Mouse (Mus musculus): Measurements from ENCODE around the gene Hecw1. TPM values are rescaled to one million over a fixed set of nuclear protein-coding genes. Genes with fewer than 3 reads are reported as not detected.

Hecw1 gene
- total RNA-seq (2015): not detected in 2 replicates
- not detected in 2 replicates for total RNA-seq (2017)

GRCm38 (mm10) chr13:14522906-14523269 is at the start of gene Hecw1:
Hecw1 (minus strand) TSS chr13:14523228.
- ATAC-seq (ENCODE audit: poor library complexity, severe bottlenecking): no peak

DNA sequence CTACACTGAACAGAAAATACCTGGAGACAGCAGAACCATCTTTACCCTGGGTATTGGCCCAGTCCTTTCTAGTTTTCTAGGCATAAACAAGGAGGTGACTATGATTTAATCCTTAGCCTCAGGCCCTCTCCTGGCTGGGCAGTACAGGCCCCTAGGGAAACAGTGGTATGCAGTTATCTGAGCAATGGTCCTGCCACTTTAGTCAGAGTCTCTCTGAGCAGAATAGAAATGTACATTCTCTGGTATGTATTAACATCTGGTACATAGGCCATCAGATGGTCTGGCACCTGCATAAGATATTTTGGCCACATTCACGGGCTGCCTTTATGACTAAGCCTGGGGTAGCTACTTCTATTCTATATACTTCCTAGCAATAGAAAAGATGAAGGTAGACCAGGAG is 38.3 kb upstream of the Hecw1 start:
- no peak for ATAC-seq (ENCODE audit: poor library complexity, severe bottlenecking)

DNA sequence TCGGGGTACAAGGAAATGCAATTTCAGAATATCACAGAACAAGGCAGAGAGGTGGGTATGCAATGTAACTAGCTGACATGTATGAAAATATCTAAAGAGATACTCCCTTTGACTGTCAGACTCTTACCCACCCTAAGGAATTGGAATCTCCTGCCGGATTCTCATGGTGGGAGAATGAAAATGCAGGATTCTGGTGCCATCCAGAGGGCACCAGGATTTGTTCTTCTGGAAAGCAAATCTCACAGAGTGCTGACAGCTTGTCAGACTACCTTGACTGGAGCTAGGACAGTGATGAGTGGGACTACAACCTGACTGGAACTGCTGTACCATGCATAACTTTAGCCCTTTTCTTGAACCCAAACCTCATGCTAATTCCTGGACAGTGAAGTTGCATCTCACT is 29.6 kb upstream of the Hecw1 start:
- ATAC-seq (ENCODE audit: poor library complexity, severe bottlenecking): no peak

DNA sequence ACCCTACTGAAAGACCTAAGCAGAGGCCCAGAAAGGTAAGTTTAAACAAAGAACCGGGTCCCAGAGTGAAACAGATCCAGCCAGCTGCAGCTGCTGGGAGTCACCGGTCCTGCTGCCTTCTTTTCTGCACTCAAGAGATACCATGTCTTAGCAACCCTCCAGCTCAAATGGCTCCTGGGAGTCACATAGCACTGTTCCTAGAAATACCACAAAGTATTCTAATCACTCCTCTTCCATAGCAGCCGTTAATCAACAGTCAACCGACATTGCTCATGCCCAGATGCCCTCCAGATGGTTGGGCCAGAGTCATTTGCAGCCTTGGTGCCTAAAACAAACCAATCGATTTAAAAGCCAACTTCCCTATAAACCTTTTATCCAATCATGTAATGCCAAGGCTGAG is 19.8 kb upstream of the Hecw1 start:
- no peak for ATAC-seq (ENCODE audit: poor library complexity, severe bottlenecking)

- no peak for ATAC-seq (ENCODE audit: poor library complexity, severe bottlenecking)
Observed at GRCm38 (mm10) chr13:14522128-14522905, 711 bp downstream of the Hecw1 start.

- no peak for ATAC-seq (ENCODE audit: poor library complexity, severe bottlenecking)
Observed at GRCm38 (mm10) chr13:14521746-14522127, 1.3 kb downstream of the Hecw1 start.

DNA sequence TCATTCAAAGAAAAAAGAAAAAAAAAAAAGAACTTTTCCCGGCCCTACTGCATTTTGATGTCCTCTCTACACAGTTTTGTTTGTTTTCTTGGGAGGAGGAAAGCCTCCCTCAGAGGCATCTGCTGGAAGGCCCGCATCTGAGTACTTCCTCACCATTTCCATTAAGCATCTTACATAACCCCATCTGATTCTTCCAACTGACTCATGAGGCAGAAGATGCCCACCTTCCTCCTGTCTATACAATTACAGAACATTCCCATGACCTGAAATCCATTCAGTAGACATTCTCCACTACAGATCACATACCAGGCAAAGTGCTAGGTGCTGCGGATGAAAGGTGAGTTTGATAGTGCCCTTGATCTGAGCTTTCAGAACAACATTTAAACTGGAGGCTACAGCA is 3.4 kb downstream of the Hecw1 start:
- no peak for ATAC-seq (ENCODE audit: poor library complexity, severe bottlenecking)

- no peak for ATAC-seq (ENCODE audit: poor library complexity, severe bottlenecking)
Observed at GRCm38 (mm10) chr13:14517478-14517877, 5.5 kb downstream of the Hecw1 start.

DNA sequence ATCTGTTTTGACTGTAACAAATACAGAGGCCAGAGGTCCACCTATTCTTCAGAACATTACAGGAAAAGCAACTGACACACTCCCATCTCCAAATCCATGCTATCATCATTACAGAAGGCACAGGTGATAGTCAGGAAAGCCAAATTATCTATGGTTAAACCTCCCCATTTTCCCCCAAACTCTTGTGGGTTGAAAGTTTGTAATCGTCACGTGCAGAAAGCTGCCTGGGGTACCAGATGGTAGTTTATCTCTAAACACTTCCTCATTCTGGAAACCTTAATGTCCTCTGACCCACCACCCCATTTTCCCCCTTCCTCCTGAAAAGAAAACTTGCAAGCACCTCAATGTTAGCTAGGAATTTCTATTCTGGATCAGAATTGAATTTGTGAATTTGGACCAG is 7.9 kb downstream of the Hecw1 start:
- no peak for ATAC-seq (ENCODE audit: poor library complexity, severe bottlenecking)

- no peak for ATAC-seq (ENCODE audit: poor library complexity, severe bottlenecking)
Observed at GRCm38 (mm10) chr13:14513934-14514333, 9.1 kb downstream of the Hecw1 start.

DNA sequence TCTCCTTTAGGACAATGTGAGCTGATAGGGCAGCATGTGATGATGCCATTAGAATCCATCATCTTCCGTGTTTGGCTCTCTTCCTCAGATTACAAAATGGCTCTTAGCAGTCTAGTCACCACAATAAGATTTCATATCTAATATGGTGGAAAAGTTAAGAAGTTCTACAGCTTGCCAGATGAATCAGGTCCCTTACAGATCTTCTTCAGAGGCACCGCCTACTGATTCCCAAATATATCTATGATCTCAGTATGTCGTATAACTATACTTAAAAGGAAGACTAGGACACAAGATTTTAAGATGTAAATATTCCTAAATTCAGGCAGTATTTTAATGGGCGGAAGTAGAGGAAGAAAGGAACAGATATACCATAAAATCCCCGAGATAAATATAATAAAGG is 16.3 kb downstream of the Hecw1 start:
- ATAC-seq (ENCODE audit: poor library complexity, severe bottlenecking): no peak

- ATAC-seq (ENCODE audit: poor library complexity, severe bottlenecking): no peak
Observed at GRCm38 (mm10) chr13:14500251-14500650, 22.8 kb downstream of the Hecw1 start.

DNA sequence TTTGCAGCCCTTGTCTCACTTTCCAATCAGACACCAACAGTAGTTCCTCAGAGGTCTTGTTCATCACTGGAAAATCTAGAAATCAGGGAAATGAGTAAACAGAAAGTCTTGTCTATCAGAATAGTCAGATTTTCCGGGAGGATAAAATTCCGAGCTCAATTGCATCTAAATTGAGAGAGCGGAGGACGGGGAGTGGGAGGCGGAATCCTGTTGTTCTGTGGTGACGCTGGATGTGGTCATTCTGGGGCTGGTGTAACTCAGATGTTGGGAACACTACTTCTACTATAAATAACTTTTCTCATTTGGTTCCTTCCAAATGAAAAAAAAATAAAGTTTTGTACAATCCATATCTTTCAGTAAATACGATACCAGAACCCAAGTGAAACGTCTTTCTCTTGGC is 24.2 kb downstream of the Hecw1 start:
- ATAC-seq (ENCODE audit: poor library complexity, severe bottlenecking): no peak

- ATAC-seq (ENCODE audit: poor library complexity, severe bottlenecking): no peak
Observed at GRCm38 (mm10) chr13:14496954-14497353, 26.1 kb downstream of the Hecw1 start.

DNA sequence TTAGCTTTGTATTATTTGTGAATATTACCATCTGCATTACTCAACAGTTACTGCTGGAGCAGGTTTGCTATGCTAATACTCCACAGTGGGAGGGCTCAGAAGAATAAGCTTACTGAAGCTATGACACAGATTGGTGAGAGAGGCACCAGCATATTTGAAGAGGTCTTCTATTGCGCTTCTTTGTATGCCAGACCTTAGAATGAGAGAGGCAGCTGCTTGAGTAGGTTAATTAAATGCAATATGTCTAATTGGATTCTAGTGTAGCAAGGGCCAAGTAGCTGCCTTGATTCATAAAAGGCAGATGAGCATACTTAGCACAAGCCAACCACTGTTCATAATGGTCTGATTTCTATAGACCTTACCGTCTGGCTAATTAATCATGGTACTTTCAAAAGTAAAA is 35.2 kb downstream of the Hecw1 start:
- no peak for ATAC-seq (ENCODE audit: poor library complexity, severe bottlenecking)

- ATAC-seq (ENCODE audit: poor library complexity, severe bottlenecking): no peak
Observed at GRCm38 (mm10) chr13:14471121-14471520, 51.9 kb downstream of the Hecw1 start.

GRCm38 (mm10) chr13:14467517-14467916 is 55.5 kb downstream of the Hecw1 start:
- ATAC-seq (ENCODE audit: poor library complexity, severe bottlenecking): no peak

DNA sequence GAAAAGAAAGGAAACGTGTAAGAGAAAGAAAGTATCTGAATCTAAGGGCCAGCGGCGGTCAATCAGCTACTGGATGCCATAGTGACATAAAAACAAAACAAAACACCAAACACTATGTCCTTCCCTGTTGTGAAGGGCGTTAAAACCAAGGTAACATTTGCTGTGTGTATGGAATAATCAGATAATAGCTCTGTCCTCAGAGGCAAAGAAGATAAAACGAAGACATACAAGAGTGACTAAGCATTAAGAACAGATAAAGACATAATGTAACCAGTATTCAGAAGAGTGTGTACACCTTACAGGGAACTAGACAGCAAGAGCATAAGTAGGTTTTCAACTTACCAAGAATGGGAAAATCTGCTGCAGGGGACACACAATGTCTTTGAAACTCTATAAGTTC is 62.0 kb downstream of the Hecw1 start:
- ATAC-seq (ENCODE audit: poor library complexity, severe bottlenecking): no peak

DNA sequence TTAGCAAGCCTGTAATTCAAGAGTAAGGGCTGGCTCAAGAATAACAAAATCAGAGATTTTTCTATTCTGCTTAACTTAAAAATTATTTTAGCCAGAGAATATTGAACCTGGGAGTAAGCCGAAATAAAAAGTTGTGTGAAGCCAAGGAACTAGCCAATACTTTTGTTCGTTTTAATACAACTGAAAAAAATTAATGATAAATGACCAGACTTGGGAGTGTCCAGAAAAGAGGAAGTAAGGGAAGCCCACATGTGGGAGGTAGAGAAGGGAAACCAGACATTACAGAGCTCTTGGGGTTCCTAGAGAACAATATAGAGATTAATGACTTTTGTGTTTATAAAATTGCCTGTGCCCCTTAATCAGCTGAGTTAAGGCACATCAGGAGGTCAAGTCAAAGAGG is 66.0 kb downstream of the Hecw1 start:
- no peak for ATAC-seq (ENCODE audit: poor library complexity, severe bottlenecking)

GRCm38 (mm10) chr13:14439540-14439939 is 83.5 kb downstream of the Hecw1 start:
- ATAC-seq (ENCODE audit: poor library complexity, severe bottlenecking): no peak

GRCm38 (mm10) chr13:14428845-14429553 is 94.0 kb downstream of the Hecw1 start:
- no peak for ATAC-seq (ENCODE audit: poor library complexity, severe bottlenecking)

GRCm38 (mm10) chr13:14424836-14425235 is 98.2 kb downstream of the Hecw1 start:
- ATAC-seq (ENCODE audit: poor library complexity, severe bottlenecking): no peak

DNA sequence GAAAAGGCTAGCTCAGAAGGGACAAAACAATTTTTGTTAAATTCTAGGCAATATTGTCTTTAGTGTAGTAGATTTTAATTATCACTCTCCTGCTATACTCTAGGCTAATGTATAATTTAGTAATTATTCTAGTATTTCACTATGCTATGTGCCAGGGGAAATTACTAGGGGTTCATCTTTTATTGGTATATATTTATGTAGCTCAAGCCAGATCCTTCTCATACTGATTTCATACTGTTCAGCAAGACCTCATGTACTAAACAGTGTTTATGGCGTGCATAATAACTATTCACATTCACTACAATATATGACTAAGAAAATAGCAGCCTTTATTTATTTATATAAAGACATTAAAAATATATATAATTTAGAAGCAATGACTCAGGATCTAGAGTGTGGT is 109.6 kb downstream of the Hecw1 start:
- ATAC-seq (ENCODE audit: poor library complexity, severe bottlenecking): no peak

Data from megakaryocyte, adult 5-6 weeks (primary cell).